Comparison of ENCODE assay signal across 9 mouse cellular contexts in the genomic region with DNA sequence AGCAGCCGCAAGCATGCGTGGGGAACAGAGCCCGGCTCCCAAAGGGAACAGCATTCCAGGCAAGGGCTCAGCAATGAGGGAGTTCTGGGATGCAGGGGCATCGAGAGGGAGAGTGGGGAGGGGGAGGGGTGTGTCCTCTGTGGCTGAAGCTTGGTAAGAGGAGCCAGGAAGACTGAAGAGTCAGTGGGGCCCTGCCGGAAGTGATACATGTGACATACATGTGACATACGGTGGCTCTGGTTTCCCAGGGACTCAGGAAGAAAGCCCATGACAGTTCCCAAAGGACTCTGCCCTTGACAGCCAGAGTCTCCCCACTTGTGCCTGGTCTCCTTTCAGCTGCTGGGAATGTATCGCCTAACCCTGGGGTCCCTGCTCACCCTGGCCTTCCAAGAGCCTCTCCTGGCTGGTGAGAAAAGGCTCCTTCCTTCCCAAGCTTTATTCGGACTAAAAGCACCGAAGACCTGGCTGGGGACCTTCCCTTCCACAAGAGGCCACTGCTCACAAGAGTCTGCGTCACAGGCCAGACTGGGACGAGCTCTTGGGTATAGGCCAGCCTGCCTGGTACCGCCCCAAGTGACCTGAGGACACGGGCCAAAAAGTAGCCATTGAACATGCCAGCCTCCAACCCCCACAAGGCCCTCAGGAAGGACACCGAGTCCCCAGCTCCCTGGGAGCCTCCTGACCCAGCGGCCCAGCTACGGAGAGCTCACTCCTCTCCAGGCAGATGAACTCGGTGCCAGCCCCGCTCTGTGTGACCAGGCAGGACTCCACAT. TPM values are rescaled to one million over a fixed set of nuclear protein-coding genes. Genes with fewer than 3 reads are reported as not detected.
DNase-seq lines count a peak whose midpoint lies in the region.
"Had no signal": no experiment of that assay in that cellular context is flagged by ENCODE, and none has a peak within 500 bp of the region (broad histone marks: within the 10 kb centered on the region; RNA-seq: fewer than 3 reads in every experiment).

No protein-coding gene starts in this region.

- intact Hi-C loops in heart, postnatal 10 days (cut with DNase I): loop anchor here (2.0 kb wide), 2 partner anchors 22 to 36 kb away; no protein-coding TSS in a partner anchor

- DNase-seq in gastrocnemius, adult 18-20 months (ENCODE audit: low spot score): peak; percentile 94
- no peak for DNase-seq in gastrocnemius, postnatal 4 days (ENCODE audit: low spot score in 2 of 2)
- DNase-seq in urinary bladder, adult 2 months (ENCODE audit: low spot score): peak; percentile 35
- DNase-seq in urinary bladder, postnatal 25 days (ENCODE audit: low spot score): no peak
- peak; percentile 90 to 91 for DNase-seq in heart, postnatal 10 days
- DNase-seq in testis, postnatal 10 days (ENCODE audit: low spot score): peak; percentile 78
- no peak for DNase-seq in layer of hippocampus, adult 9-10 months (ENCODE audit: low spot score)
- DNase-seq in left cerebral cortex, adult 9 months (ENCODE audit: low spot score in 2 of 2): no peak
- DNase-seq: cerebellum, adult 9-10 months had no signal

RNA-seq across cellular contexts. Expression of gene Rbm38, which starts 24.1 kb away (rescaled TPM):
- total RNA-seq in gastrocnemius, adult 18-20 months (2021): 100 to 1,000 TPM; 225 to 230 TPM
- total RNA-seq in gastrocnemius, postnatal 4 days (2021): 100 to 1,000 TPM; 114 to 119 TPM
- 72.9 and 109 TPM in 2 replicates for polyA plus RNA-seq in urinary bladder, adult 2 months (2012; rRNA removed)
- total RNA-seq in heart, postnatal 10 days (2021): 100 to 1,000 TPM; 146 to 187 TPM

RNA-seq across cellular contexts. Expression of gene Rae1, which starts 44.5 kb away (rescaled TPM):
- total RNA-seq in gastrocnemius, adult 18-20 months (2021): 10 to 100 TPM; 11.0 to 11.2 TPM
- total RNA-seq in gastrocnemius, postnatal 4 days (2021): 10 to 100 TPM; 41.8 to 44.4 TPM
- polyA plus RNA-seq in urinary bladder, adult 2 months (2012; rRNA removed): 51.7 and 64.4 TPM in 2 replicates
- total RNA-seq in heart, postnatal 10 days (2021): 10 to 100 TPM; 37.7 to 42.8 TPM

Comparison
In these comparisons a context has a peak if more than half of its experiments do, and no peak if none do; other contexts are left out.
1. DNase-seq: peak in gastrocnemius, adult 18-20 months (single experiment), urinary bladder, adult 2 months (single experiment), heart, postnatal 10 days (2 of 2) and testis, postnatal 10 days (single experiment); none in gastrocnemius, postnatal 4 days (0 of 2), urinary bladder, postnatal 25 days (single experiment), layer of hippocampus, adult 9-10 months (single experiment) and left cerebral cortex, adult 9 months (0 of 2).